Mouse (Mus musculus): Measurements from ENCODE around the gene Hrasls. TPM values are rescaled to one million over a fixed set of nuclear protein-coding genes. Genes with fewer than 3 reads are reported as not detected.

Gene Hrasls
- 0.19 and 0.36 TPM in 2 replicates for polyA plus RNA-seq (2015; fragmentation: Nextera tagmentation; extraction: Ambion mirVana)

DNA sequence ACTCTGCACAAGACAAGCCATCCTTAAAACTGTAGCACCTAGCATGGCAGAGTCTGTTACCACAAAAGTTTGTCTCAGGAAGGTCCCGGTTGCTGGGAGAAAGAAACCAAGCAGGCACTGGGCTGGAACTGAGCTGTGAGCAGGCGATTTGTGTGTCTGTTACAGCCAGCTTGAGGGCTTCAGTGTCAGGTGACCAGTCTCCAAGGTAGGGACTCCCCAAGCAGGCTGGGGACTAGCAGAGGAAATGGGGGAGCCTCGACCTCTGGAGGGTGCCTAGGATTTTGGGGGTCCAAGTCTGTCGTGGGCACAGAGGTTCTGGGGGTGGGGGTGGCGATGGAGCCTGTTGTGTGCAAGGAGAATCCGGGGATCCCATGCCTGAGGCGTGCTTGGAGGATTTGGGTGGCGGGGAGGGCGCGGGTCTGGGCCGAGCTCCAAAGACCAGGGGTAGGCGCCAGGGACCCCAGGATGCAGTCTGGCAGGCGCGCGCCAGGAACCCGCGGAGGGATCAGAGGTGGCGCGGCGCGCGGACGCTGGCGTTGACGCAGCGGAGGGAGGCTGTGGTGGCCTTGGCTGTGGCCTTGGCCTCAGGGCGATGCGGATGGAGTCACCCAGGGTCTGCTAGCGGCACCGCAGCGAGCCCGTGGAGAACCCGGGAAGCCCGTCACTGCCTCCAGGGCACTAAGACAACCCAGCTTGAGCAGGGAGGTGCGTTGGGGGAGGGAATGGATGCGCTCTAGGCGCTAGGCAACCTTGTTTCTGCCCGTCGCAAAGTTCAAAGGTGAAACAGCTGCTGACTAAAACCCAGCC is at the start of gene Hrasls:
Gene Hrasls (plus strand): TSS at position 91 of the 807 bp plus-strand sequence.
- Histone ChIP-seq H3K4me3 (ENCODE audit: low read depth, low read length) (peak within 1 kb of the TSS; percentile 33), H3K27me3 (ENCODE audit: control insufficient read depth, insufficient read depth, low read length) (no peaks in the 10 kb centered on the region), H3K27ac (replicated peaks) (no peak within 1 kb of the TSS), H3K4me1 (replicated peaks; ENCODE audit: control insufficient read depth, insufficient read depth) (peaks cover 3% of the 10 kb centered on the region; the same call in 1 of the 2 replicates), H3K4me2 (replicated peaks; ENCODE audit: low read depth) (peak within 1 kb of the TSS; percentile 57), H3K9ac (ENCODE audit: low read length) (peak within 1 kb of the TSS; percentile 38), H3K9me3 (ENCODE audit: control insufficient read depth, low read length) (no peaks in the 10 kb centered on the region), H3K36me3 (ENCODE audit: control insufficient read depth, insufficient read depth, low read length) (no peaks in the 10 kb centered on the region)
- DNase-seq (ENCODE audit: low spot score) (peak; percentile 29), ATAC-seq (ENCODE audit: low FRiP score, low TSS enrichment) (peak; percentile 24; the same call in 1 of the 2 replicates)
- TF ChIP-seq CTCF (IDR thresholded peaks at IDR 0.05; ENCODE audit: low read depth) (no peak), EP300 (optimal IDR thresholded peaks at IDR 0.05) (no peak)
- 3% methylated on average over 36 of the region's 39 CpGs for whole genome bisulfite sequencing

DNA sequence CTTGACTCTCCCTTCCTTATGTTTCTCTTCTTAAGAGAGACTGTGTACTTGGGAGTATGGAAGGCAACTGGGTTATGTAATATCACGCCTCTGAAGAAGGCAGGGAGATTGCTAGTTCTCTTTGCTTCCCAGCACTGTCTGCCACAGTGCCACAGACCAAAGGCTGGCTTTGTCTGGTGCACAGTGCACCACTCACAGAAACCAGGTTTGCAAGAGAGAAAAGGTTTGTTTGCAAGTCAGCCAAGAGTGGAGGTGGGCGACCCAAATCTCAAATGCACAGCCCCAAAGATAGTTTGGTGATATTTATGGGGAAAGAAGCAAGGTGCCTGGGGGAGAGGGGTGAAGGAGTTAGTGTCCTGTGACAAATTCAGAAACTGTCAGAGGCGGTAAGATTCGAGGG is 47.2 kb upstream of the Hrasls start:
- 87% methylated on average over 4 of the region's 4 CpGs for WGBS

DNA sequence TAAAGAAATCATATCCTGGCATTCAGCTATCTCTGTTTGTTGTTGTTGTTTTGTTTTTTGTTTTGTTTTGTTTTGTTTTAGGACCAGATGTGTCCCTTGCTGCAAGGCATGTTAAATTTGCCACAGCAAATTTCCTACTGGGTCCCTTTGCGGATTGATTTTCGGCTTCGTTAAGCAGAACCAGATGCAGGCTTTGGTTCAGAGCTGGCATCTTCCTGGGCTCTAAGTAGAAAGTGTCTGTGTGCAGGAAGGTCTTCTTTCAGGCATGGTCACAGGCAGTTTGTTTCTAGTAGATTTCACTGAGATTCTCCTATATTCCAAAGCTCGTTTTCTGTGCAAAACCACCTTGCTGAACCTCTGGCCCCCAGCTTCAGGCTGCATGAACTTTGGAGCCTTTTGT is 42.4 kb upstream of the Hrasls start:
- H3K9ac ChIP-seq (ENCODE audit: low read length) = no peak overlapping the region
- WGBS = 81% methylated on average over 4 of the region's 4 CpGs
- no peak for TF ChIP-seq CTCF (IDR thresholded peaks at IDR 0.05; ENCODE audit: low read depth)
- TF ChIP-seq EP300 (optimal IDR thresholded peaks at IDR 0.05) = no peak
- no peaks in the 10 kb centered on the region for H3K4me1 ChIP-seq (replicated peaks; ENCODE audit: control insufficient read depth, insufficient read depth)
- no peaks in the 10 kb centered on the region for H3K36me3 ChIP-seq (ENCODE audit: control insufficient read depth, insufficient read depth, low read length)
- no peaks in the 10 kb centered on the region for H3K9me3 ChIP-seq (ENCODE audit: control insufficient read depth, low read length)
- H3K4me3 ChIP-seq (ENCODE audit: low read depth, low read length) = no peak overlapping the region
- no peaks in the 10 kb centered on the region for H3K27me3 ChIP-seq (ENCODE audit: control insufficient read depth, insufficient read depth, low read length)
- H3K4me2 ChIP-seq (replicated peaks; ENCODE audit: low read depth) = no peak overlapping the region
- ATAC-seq (ENCODE audit: low FRiP score, low TSS enrichment) (no peak), DNase-seq (ENCODE audit: low spot score) (no peak)
- no peak overlapping the region for H3K27ac ChIP-seq (replicated peaks)

More for the DNA sequence above, 47.2 kb upstream of the Hrasls start:
- H3K4me1 ChIP-seq (replicated peaks; ENCODE audit: control insufficient read depth, insufficient read depth) = no peaks in the 10 kb centered on the region
- H3K27ac ChIP-seq (replicated peaks) = no peak overlapping the region
- ATAC-seq (ENCODE audit: low FRiP score, low TSS enrichment) (no peak), DNase-seq (ENCODE audit: low spot score) (no peak)
- no peak overlapping the region for H3K9ac ChIP-seq (ENCODE audit: low read length)
- TF ChIP-seq EP300 (optimal IDR thresholded peaks at IDR 0.05) (no peak), CTCF (IDR thresholded peaks at IDR 0.05; ENCODE audit: low read depth) (no peak)
- H3K4me2 ChIP-seq (replicated peaks; ENCODE audit: low read depth) = no peak overlapping the region
- H3K4me3 ChIP-seq (ENCODE audit: low read depth, low read length) = no peak overlapping the region
- H3K27me3 ChIP-seq (ENCODE audit: control insufficient read depth, insufficient read depth, low read length) = no peaks in the 10 kb centered on the region
- no peaks in the 10 kb centered on the region for H3K9me3 ChIP-seq (ENCODE audit: control insufficient read depth, low read length)
- no peaks in the 10 kb centered on the region for H3K36me3 ChIP-seq (ENCODE audit: control insufficient read depth, insufficient read depth, low read length)

DNA sequence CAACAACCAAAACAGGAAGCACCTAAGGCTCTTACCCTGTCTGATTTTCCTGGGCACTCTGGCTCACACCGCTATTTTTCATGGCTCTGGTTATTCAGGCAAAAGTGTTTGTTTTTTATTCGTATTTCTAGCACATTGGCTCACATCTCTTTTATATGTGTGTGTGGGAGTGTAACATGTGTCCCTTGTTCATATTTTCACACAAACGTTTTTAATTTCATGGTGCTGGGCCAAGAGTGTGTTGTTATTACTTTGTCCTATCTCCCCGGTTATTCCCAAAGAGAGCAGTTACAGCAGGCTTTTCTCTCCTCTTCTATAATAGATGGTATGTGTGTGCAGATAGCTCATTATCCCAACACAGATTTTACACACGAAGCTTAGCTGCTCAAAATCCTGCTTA is 37.8 kb upstream of the Hrasls start:
- no peak for TF ChIP-seq CTCF (IDR thresholded peaks at IDR 0.05; ENCODE audit: low read depth)
- ATAC-seq (ENCODE audit: low FRiP score, low TSS enrichment) (no peak), DNase-seq (ENCODE audit: low spot score) (no peak)
- H3K4me3 ChIP-seq (ENCODE audit: low read depth, low read length) = no peak overlapping the region
- H3K27me3 ChIP-seq (ENCODE audit: control insufficient read depth, insufficient read depth, low read length) = no peaks in the 10 kb centered on the region
- H3K27ac ChIP-seq (replicated peaks) = no peak overlapping the region
- no peaks in the 10 kb centered on the region for H3K4me1 ChIP-seq (replicated peaks; ENCODE audit: control insufficient read depth, insufficient read depth)
- H3K9ac ChIP-seq (ENCODE audit: low read length) = no peak overlapping the region
- H3K4me2 ChIP-seq (replicated peaks; ENCODE audit: low read depth) = no peak overlapping the region
- WGBS = 74% methylated on average over 5 of the region's 5 CpGs
- no peaks in the 10 kb centered on the region for H3K9me3 ChIP-seq (ENCODE audit: control insufficient read depth, low read length)
- no peaks in the 10 kb centered on the region for H3K36me3 ChIP-seq (ENCODE audit: control insufficient read depth, insufficient read depth, low read length)

DNA sequence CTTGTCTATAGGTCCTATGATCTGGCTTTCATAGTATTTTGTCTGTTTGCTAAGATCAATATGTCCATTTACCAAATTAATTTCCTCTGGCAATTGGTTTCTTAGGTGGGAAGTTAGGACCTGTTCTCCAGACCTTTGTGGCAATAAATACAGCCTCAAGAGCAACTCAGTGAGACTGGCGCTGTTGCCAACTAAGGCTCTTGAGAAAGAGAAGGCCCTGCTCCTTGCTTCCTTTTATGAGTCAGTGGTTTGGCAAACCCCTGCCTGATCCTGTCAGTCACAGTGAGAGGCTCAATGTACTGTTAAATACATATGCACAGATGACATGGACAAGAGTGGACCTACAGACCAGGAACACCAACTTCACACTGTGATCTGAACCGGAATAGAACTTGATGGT is 36.3 kb upstream of the Hrasls start:
- WGBS = 84% methylated on average over 2 of the region's 2 CpGs
- H3K9ac ChIP-seq (ENCODE audit: low read length) = no peak overlapping the region
- ATAC-seq (ENCODE audit: low FRiP score, low TSS enrichment) (no peak), DNase-seq (ENCODE audit: low spot score) (no peak)
- H3K27me3 ChIP-seq (ENCODE audit: control insufficient read depth, insufficient read depth, low read length) = no peaks in the 10 kb centered on the region
- TF ChIP-seq CTCF (IDR thresholded peaks at IDR 0.05; ENCODE audit: low read depth) (no peak), EP300 (optimal IDR thresholded peaks at IDR 0.05) (no peak)
- H3K4me3 ChIP-seq (ENCODE audit: low read depth, low read length) = no peak overlapping the region
- H3K27ac ChIP-seq (replicated peaks) = no peak overlapping the region
- no peaks in the 10 kb centered on the region for H3K4me1 ChIP-seq (replicated peaks; ENCODE audit: control insufficient read depth, insufficient read depth)
- no peak overlapping the region for H3K4me2 ChIP-seq (replicated peaks; ENCODE audit: low read depth)
- no peaks in the 10 kb centered on the region for H3K9me3 ChIP-seq (ENCODE audit: control insufficient read depth, low read length)
- no peaks in the 10 kb centered on the region for H3K36me3 ChIP-seq (ENCODE audit: control insufficient read depth, insufficient read depth, low read length)

DNA sequence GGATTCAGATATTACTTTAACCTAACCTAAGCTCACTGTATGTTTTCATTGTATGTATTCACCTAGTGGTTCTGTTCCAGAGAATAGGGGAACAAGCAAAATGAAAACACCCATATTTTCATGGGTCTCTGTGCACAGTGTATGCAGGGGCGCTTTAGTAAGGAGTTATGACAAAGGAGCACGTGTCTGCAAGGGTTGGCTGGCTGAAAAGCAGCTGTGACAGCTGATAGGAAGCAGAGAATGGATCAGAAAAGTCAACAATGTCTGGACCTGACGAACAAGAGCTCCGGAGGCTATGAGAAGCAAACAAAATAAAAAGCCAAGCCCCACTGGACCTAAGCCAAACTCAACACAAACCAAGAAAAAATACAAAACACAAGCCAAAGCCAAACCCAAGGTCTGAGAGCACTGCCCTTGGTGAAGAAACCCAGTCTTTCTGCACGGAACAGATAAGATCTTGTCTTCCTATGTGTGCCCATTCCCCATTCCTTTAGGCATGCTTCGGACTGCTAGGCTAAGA is 34.6 kb upstream of the Hrasls start:
- Histone ChIP-seq H3K9me3 (ENCODE audit: control insufficient read depth, low read length) (no peaks in the 10 kb centered on the region), H3K27me3 (ENCODE audit: control insufficient read depth, insufficient read depth, low read length) (no peaks in the 10 kb centered on the region), H3K4me3 (ENCODE audit: low read depth, low read length) (no peak overlapping the region), H3K9ac (ENCODE audit: low read length) (no peak overlapping the region), H3K36me3 (ENCODE audit: control insufficient read depth, insufficient read depth, low read length) (no peaks in the 10 kb centered on the region), H3K4me2 (replicated peaks; ENCODE audit: low read depth) (no peak overlapping the region), H3K27ac (replicated peaks) (no peak overlapping the region), H3K4me1 (replicated peaks; ENCODE audit: control insufficient read depth, insufficient read depth) (no peaks in the 10 kb centered on the region)
- ATAC-seq (ENCODE audit: low FRiP score, low TSS enrichment) (peak; percentile 79; the same call in 1 of the 2 replicates), DNase-seq (ENCODE audit: low spot score) (peak; percentile 57)
- WGBS = 28% methylated on average over 6 of the region's 6 CpGs
- TF ChIP-seq EP300 (optimal IDR thresholded peaks at IDR 0.05) = no peak
- no peak for TF ChIP-seq CTCF (IDR thresholded peaks at IDR 0.05; ENCODE audit: low read depth)
